Mouse (Mus musculus) testis, adult 2 months (tissue): ENCODE data around the gene P3h4.
A peak's percentile ranks its signal among the peaks of the same experiment; 100 is the strongest.

ENCODE experiments used
- CTCF ChIP-seq: fragments of 200-500 bp; IDR thresholded peaks from 2 replicates; pipeline ENCODE4 v1.5.1; 2012; ENCODE audit warnings: low read depth, mild to moderate bottlenecking, inconsistent platforms, low read length, moderate library complexity; ENCODE audit not compliant: control insufficient read depth, insufficient read depth, insufficient replicate concordance
- POLR2A ChIP-seq: fragments of 200-500 bp; IDR thresholded peaks from 2 replicates; pipeline ENCODE4 v1.6.1; 2012; ENCODE audit warnings: low read depth, mild to moderate bottlenecking, inconsistent platforms, low read length, moderate library complexity; ENCODE audit not compliant: control insufficient read depth

DNA sequence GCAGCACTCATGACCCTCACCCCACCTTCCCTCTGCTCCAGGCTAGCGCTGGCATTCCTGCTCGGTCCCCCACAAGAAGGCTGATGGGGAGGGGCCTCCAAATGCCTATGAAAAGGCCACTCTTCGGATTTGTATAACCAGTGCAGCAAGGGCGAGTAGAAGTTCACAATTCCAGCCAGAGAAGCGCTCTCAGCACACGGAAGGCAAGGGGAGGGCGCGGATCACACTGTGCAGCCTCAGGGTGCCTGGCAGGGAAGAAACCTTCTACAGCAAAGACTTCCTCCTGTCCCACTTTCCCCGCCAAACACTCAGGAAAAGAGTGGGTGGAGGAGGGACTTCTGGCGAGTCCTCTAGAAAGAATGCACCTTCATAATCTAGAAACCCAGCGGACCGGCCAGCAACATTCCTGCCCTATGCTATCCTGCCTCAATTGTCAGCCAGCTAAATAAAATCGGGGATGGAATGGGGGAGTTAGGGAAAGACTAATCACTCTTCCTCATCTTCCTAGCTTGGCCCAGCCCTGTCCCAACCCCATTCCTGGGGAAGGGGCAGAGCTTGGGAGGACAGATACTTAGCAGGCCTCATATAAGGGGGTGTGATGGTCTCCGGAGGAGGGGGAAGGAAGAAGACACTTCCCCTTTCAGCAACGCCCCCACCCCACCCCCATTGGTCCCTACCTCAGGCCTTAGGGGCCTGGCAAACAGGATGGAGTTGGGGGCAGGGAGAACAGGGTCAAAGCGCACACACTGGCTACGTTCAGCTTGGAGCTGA, 18.6 kb downstream of the P3h4 start:
- TF ChIP-seq CTCF (no peak), POLR2A (0 out of 2 replicates have a peak, but pooled peaks have one; percentile 9)
